Mouse (Mus musculus): ENCODE results near the gene Agap2. TPM values are rescaled to one million over a fixed set of nuclear protein-coding genes. Genes with fewer than 3 reads are reported as not detected.

Agap2 gene
- polyA plus RNA-seq, 1 experiment from 2014 or later, result 0.05 TPM

DNA sequence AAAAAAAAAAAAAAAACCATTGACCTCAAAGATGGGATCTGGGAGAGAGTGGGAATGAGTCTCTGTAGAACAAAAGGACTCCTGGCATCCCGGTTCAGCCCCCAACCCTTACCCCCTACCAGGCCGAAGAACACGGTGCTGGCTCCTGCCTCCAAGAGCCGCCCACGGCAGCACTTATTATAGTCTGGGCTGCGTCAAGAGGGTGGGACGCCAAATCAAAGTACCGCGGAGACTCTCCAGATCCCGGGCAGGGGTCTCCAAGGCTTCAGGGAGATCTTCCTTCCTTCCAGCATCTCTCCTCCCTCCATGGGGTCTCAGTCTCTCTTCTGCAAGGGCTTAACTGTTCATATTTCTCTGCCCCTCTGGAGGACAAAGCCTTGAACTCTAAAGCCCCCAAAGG lies 2.4 kb downstream of the Agap2 start:
- Histone ChIP-seq H3K9me3 (ENCODE audit: control insufficient read depth, low read length) (0 out of 2 replicates have a peak, but pooled peaks cover 3% of the 10 kb centered on the region), H3K9ac (ENCODE audit: low read length) (no peak overlapping the region), H3K4me1 (ENCODE audit: control insufficient read depth, insufficient read depth, low read length) (peaks cover 26% of the 10 kb centered on the region), H3K4me3 (ENCODE audit: low read depth, low read length) (no peak overlapping the region), H3K36me3 (ENCODE audit: control insufficient read depth, insufficient read depth, low read length) (no peaks in the 10 kb centered on the region), H3K4me2 (ENCODE audit: low read depth, severe bottlenecking) (no peak overlapping the region), H3K27ac (replicated peaks; ENCODE audit: low read depth, low read length) (no peak overlapping the region), H3K27me3 (ENCODE audit: control insufficient read depth, insufficient read depth, low read length) (peaks cover 59% of the 10 kb centered on the region)
- WGBS, result under 1% methylated on average over 10 of the region's 10 CpGs
- no peak for ATAC-seq (ENCODE audit: insufficient number of reproducible peaks, low FRiP score, low TSS enrichment, low read depth)
- DNase-seq (ENCODE audit: low spot score), result no peak

DNA sequence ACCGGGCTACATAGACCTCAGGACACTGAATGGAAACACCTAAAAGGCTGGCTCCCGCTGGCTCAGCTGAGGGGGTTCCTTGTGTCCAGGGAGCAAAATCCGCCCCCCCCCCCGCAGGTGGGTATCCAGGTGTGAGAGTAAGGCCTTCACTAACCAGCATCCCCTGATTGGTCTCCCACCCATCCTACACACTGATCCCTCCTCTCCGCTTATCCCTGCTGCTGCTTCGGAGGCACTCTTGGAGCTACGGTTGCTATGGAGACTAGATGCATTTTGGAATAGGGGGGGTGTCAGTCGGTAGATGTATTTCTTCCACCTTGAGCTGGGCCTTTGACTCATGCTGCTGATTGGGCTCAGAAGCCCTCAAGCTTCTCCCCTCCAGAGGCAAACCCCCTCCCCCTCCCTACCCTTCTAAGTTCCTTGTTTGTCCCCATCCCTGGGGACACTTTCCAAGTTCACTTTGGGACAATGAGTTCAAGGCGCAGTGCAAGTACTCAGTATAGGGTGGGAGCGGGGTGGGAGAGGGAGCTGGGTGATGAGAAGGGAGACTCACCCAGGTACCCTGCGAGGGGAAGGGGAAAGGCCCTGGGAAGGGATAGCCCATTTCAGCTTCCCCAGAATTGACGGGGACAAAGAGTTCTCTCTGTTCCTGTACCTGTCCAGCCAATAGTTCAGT lies 3.1 kb downstream of the Agap2 start:
- Histone ChIP-seq H3K27ac (replicated peaks; ENCODE audit: low read depth, low read length) (no peak overlapping the region), H3K9me3 (ENCODE audit: control insufficient read depth, low read length) (0 out of 2 replicates have a peak, but pooled peaks cover 3% of the 10 kb centered on the region), H3K4me2 (ENCODE audit: low read depth, severe bottlenecking) (peak overlapping the region; percentile 92; the same call in 1 of the 2 replicates), H3K4me3 (ENCODE audit: low read depth, low read length) (peak overlapping the region; percentile 43), H3K4me1 (ENCODE audit: control insufficient read depth, insufficient read depth, low read length) (peaks cover 26% of the 10 kb centered on the region), H3K36me3 (ENCODE audit: control insufficient read depth, insufficient read depth, low read length) (no peaks in the 10 kb centered on the region), H3K9ac (ENCODE audit: low read length) (no peak overlapping the region), H3K27me3 (ENCODE audit: control insufficient read depth, insufficient read depth, low read length) (peaks cover 65% of the 10 kb centered on the region)
- DNase-seq (ENCODE audit: low spot score), result no peak
- 0 out of 2 replicates have a peak, but pooled peaks have one; percentile 32 for ATAC-seq (ENCODE audit: insufficient number of reproducible peaks, low FRiP score, low TSS enrichment, low read depth)
- WGBS, result 3% methylated on average over 12 of the region's 12 CpGs

DNA sequence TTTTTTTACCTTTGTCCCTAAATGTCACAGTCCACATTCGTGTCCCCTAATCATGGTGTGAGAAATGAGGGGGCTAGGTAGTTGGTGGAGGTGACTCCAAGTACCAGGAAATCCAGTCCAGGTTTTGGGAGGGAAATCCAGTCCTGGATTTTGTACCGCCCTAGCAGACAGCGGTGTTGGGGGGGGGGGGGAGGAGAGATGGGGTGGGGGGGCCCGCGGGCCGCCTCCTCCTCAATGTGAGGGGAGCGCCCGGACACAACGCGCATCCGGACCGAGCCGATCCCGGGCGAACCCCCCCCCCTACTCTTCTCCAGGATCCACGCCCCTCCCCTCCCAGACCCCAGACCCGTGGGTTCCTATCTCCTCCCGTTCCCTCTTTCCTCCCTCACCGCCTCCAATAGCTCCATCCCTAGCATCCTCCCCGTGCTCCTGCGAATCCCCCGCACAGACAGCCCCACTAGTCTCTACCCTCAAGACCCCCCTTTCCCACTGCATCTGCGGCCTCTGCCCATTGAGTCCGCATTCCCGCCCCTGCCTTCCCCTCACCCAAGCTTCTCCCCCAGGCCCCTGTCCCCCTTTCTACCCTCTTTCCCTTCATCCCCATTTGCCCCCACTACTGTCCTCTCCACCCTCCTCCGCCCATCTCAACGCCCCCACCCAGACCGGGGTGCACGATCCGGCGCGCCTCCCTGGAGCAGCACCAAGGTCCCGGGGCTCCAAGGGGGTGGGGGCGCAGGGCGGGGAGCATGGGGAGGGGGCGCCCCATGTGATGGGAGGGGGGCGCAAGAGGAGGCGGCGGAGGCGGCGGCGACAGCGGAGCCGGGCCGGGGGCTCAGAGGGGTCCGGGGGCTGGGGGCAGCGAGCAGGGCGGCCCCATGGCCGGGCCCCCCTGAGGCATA lies 3.8 kb downstream of the Agap2 start:
- Histone ChIP-seq H3K4me2 (ENCODE audit: low read depth, severe bottlenecking) (peak overlapping the region; percentile 92), H3K9me3 (ENCODE audit: control insufficient read depth, low read length) (0 out of 2 replicates have a peak, but pooled peaks cover 3% of the 10 kb centered on the region), H3K4me1 (ENCODE audit: control insufficient read depth, insufficient read depth, low read length) (peaks cover 26% of the 10 kb centered on the region), H3K36me3 (ENCODE audit: control insufficient read depth, insufficient read depth, low read length) (no peaks in the 10 kb centered on the region), H3K4me3 (ENCODE audit: low read depth, low read length) (peak overlapping the region; percentile 43), H3K9ac (ENCODE audit: low read length) (peak overlapping the region; percentile 43), H3K27me3 (ENCODE audit: control insufficient read depth, insufficient read depth, low read length) (peaks cover 73% of the 10 kb centered on the region), H3K27ac (replicated peaks; ENCODE audit: low read depth, low read length) (no peak overlapping the region)
- ATAC-seq (ENCODE audit: insufficient number of reproducible peaks, low FRiP score, low TSS enrichment, low read depth) (peak; percentile 7; the same call in 1 of the 2 replicates), DNase-seq (ENCODE audit: low spot score) (peak; percentile 74)
- WGBS, result under 1% methylated on average over 35 of the region's 49 CpGs

DNA sequence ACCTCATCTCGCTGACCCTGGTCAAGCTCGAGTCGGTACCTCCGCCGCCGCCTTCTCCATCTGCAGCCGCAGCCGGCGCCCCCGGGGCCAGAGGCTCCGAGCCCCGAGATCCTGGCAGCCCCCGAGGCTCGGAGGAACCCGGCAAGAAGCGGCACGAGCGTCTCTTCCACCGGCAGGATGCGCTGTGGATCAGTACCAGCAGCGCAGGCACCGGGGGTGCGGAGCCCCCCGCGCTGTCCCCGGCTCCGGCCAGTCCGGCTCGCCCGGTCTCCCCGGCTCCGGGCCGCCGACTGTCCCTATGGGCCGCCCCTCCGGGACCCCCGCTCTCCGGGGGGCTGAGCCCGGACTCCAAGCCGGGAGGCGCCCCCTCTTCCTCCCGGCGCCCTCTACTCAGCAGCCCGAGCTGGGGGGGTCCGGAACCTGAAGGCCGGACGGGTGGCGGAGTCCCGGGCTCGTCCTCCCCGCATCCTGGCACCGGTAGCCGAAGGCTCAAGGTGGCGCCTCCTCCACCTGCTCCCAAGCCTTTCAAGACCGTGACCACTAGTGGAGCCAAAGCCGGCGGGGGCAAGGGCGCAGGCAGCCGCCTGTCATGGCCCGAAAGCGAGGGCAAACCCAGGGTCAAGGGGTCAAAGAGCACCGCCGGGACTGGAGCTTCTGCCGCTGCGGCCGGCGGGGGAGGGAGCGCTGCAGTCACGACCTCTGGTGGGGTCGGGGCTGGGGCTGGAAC lies 4.7 kb downstream of the Agap2 start:
- ATAC-seq (ENCODE audit: insufficient number of reproducible peaks, low FRiP score, low TSS enrichment, low read depth), result no peak
- 0 out of 2 replicates have a peak, but pooled peaks cover 3% of the 10 kb centered on the region for H3K9me3 ChIP-seq (ENCODE audit: control insufficient read depth, low read length)
- H3K27me3 ChIP-seq (ENCODE audit: control insufficient read depth, insufficient read depth, low read length), result peaks cover 79% of the 10 kb centered on the region
- peak overlapping the region; percentile 43 for H3K9ac ChIP-seq (ENCODE audit: low read length)
- peaks cover 26% of the 10 kb centered on the region for H3K4me1 ChIP-seq (ENCODE audit: control insufficient read depth, insufficient read depth, low read length)
- WGBS, result 1% methylated on average over 62 of the region's 70 CpGs
- H3K4me2 ChIP-seq (ENCODE audit: low read depth, severe bottlenecking), result peak overlapping the region; percentile 92
- no peaks in the 10 kb centered on the region for H3K36me3 ChIP-seq (ENCODE audit: control insufficient read depth, insufficient read depth, low read length)
- H3K4me3 ChIP-seq (ENCODE audit: low read depth, low read length), result peak overlapping the region; percentile 43
- peak; percentile 48 for DNase-seq (ENCODE audit: low spot score)
- no peak overlapping the region for H3K27ac ChIP-seq (replicated peaks; ENCODE audit: low read depth, low read length)

DNA sequence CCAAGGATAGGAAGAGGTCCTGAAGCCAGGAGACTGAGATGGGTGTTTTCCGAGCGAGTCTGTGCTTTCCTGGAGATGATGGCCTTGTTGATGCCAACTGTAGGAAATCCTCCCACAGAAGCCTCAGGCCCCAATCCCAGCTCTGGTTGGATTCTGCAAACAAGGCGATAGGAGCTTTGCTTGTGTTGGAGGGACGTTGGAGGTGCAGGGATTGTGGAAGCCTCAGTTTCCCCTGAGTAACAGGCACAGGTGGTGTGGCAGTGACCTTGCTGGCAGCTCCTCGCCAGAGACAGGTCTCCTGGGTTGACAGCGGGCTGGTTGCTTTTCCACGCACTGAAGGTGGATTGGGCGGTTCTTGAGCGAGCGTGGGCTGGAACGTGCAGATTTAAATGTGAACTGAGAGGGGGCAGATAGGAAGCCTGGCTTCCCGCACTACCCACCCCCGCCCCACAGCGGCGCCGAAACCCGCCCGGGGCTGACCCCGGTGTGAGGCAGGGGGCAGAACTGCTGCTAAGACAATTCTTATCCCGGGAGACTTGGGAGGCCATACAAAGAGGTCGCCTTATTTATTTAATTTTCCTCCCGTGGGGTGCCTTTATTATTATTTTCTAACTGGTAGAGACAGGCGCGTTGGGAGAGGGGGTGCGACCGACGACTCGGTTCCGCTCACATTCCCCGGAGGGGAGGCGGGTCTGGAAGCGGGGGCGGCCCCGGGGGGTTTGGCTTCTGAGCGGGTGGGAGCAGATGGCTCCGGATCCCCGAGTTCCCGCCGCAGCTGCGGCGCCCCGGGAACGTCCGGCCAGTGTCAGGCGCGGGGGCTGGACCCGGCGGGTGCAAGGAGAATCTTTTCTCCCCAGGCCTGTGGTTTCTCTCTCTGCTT lies 6.1 kb downstream of the Agap2 start:
- Histone ChIP-seq H3K27me3 (ENCODE audit: control insufficient read depth, insufficient read depth, low read length) (peaks cover 78% of the 10 kb centered on the region), H3K4me2 (ENCODE audit: low read depth, severe bottlenecking) (peak overlapping the region; percentile 27; the same call in 1 of the 2 replicates), H3K4me1 (ENCODE audit: control insufficient read depth, insufficient read depth, low read length) (peaks cover 26% of the 10 kb centered on the region), H3K27ac (replicated peaks; ENCODE audit: low read depth, low read length) (no peak overlapping the region), H3K4me3 (ENCODE audit: low read depth, low read length) (no peak overlapping the region; the same call in 1 of the 2 replicates), H3K36me3 (ENCODE audit: control insufficient read depth, insufficient read depth, low read length) (no peaks in the 10 kb centered on the region), H3K9me3 (ENCODE audit: control insufficient read depth, low read length) (0 out of 2 replicates have a peak, but pooled peaks cover 3% of the 10 kb centered on the region), H3K9ac (ENCODE audit: low read length) (no peak overlapping the region)
- ATAC-seq (ENCODE audit: insufficient number of reproducible peaks, low FRiP score, low TSS enrichment, low read depth) (no peak), DNase-seq (ENCODE audit: low spot score) (no peak)
- WGBS, result 1% methylated on average over 48 of the region's 48 CpGs

DNA sequence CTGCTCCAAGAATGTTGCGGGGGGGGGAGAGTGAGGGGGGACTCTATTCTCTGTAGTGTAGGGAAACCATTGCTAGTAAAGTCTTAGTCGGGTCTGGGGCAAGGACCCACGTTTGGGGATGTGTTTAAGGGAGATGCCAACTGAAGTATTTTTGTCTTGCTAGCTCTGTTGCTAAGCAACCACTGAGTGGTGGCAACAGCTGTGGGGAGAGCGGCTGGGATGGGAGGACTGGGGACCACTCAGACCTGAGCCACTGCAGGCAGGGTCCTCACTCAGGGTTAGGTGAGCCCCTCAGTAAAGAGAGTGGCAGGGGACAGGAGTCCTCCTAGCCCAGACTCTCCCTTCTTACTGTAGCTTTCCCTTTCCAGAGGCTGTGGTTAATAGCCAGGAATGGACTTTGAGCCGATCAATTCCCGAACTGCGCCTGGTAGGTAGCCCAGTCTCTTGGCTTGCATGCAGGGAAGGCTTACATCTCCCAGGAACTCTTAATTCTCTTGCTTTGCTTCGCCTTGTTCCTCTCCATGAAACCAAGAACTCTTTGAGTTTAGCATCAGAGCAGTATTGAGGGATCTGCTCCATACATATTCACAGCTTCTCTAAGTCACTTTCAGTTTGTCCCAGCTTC lies 7.0 kb downstream of the Agap2 start:
- Histone ChIP-seq H3K4me3 (ENCODE audit: low read depth, low read length) (no peak overlapping the region), H3K4me2 (ENCODE audit: low read depth, severe bottlenecking) (no peak overlapping the region), H3K36me3 (ENCODE audit: control insufficient read depth, insufficient read depth, low read length) (no peaks in the 10 kb centered on the region), H3K9ac (ENCODE audit: low read length) (no peak overlapping the region; the same call in 1 of the 2 replicates), H3K4me1 (ENCODE audit: control insufficient read depth, insufficient read depth, low read length) (peaks cover 26% of the 10 kb centered on the region), H3K27ac (replicated peaks; ENCODE audit: low read depth, low read length) (no peak overlapping the region), H3K9me3 (ENCODE audit: control insufficient read depth, low read length) (0 out of 2 replicates have a peak, but pooled peaks cover 3% of the 10 kb centered on the region), H3K27me3 (ENCODE audit: control insufficient read depth, insufficient read depth, low read length) (peaks cover 72% of the 10 kb centered on the region)
- WGBS, result 28% methylated on average over 8 of the region's 8 CpGs
- peak; percentile 55 for DNase-seq (ENCODE audit: low spot score)
- no peak for ATAC-seq (ENCODE audit: insufficient number of reproducible peaks, low FRiP score, low TSS enrichment, low read depth)

DNA sequence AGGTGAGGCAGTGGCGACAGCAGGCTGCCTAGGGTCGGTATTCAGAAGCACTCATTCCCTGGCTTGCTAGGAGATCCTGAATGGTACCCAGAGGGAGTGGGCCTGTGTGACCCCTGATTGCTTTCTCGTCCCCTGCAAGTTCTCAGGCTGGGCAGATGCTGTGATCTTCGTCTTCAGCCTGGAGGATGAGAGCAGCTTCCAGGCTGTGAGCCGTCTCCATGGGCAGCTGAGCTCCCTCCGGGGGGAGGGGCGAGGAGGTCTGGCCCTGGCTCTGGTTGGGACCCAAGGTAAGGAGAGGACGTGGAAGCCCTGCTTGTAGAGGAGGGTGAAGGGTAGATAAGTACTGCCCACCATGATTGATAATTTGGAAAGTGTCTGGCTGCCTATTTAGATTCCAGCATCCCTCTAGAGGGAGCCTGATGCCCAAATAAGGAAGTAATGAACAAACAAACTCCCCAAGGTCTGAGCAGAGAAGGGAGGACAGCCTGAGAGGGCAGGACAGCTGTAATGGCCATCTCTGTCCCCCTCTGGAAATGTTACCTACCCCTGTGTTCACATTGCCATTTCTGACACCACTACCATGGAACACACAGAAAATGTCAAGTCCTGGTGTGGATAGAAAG lies 8.3 kb downstream of the Agap2 start:
- Histone ChIP-seq H3K9me3 (ENCODE audit: control insufficient read depth, low read length) (0 out of 2 replicates have a peak, but pooled peaks cover 3% of the 10 kb centered on the region), H3K4me3 (ENCODE audit: low read depth, low read length) (no peak overlapping the region), H3K27ac (replicated peaks; ENCODE audit: low read depth, low read length) (no peak overlapping the region), H3K9ac (ENCODE audit: low read length) (no peak overlapping the region), H3K4me2 (ENCODE audit: low read depth, severe bottlenecking) (no peak overlapping the region), H3K27me3 (ENCODE audit: control insufficient read depth, insufficient read depth, low read length) (peaks cover 64% of the 10 kb centered on the region), H3K4me1 (ENCODE audit: control insufficient read depth, insufficient read depth, low read length) (peaks cover 21% of the 10 kb centered on the region), H3K36me3 (ENCODE audit: control insufficient read depth, insufficient read depth, low read length) (no peaks in the 10 kb centered on the region)
- DNase-seq (ENCODE audit: low spot score) (no peak), ATAC-seq (ENCODE audit: insufficient number of reproducible peaks, low FRiP score, low TSS enrichment, low read depth) (no peak)
- WGBS, result 25% methylated on average over 8 of the region's 8 CpGs
